Mouse (Mus musculus): Measurements from ENCODE around the gene Hoxc9. TPM values are rescaled to one million over a fixed set of nuclear protein-coding genes. Genes with fewer than 3 reads are reported as not detected.

Gene Hoxc9
- polyA plus RNA-seq, 1 experiment from 2014 or later: not detected

DNA sequence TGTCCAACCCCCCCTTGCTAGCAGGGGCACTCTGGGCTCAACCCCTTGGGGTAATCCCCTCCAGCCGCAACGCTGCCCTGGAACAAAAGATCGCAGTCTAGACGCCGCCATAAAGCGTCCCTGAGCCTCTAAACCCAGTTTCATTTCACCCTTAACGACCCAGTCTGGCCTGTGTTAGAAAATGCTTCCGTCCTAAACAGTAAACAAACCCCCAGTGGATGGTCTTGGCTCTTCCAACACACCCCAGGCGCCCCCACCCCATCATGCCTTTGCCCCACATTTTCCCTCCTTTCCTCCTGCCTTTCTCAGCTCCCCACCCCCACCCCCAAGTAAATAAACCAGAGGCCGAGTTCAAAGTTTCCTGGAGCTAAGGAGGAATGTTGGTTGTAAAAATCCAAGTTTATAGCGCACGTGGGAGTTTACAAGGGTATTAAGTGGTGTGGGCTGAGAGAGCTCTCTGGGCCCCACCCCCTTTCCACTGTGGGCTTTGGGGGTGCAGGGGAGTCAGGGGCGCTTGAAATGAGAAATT, 16.5 kb upstream of the Hoxc9 start:
- Histone ChIP-seq H3K4me1 (replicated peaks) (peaks cover 14% of the 10 kb centered on the region), H3K4me3 (no peak overlapping the region), H3K9me3 (replicated peaks) (no peaks in the 10 kb centered on the region), H3K9ac (no peak overlapping the region), H3K4me2 (no peak overlapping the region), H3K36me3 (no peaks in the 10 kb centered on the region), H3K27ac (ENCODE audit: poor library complexity, severe bottlenecking) (no peak overlapping the region), H3K27me3 (replicated peaks) (peaks cover 95% of the 10 kb centered on the region)
- ATAC-seq (ENCODE audit: insufficient number of reproducible peaks, low FRiP score): no peak
- 1% methylated on average over 13 of the region's 13 CpGs for WGBS

DNA sequence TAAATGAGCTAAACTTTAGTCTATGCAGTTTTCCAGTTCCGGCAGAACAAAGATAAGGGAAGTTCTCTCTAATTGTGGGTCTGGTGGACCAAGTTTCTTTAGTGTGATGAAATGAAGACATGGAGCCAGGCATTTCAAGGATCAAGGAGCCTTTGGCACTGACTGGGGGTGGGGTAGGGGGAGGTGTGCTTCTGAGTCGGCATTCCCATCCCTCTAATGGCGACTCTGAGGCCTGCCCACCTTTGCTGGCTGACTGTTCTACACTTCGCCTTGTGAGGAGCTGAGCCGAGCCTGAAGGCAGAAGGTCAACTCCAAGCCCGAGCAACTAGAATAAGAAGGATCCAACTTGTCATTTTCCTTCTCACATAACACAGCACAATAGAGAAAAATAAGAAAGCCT, 14.5 kb upstream of the Hoxc9 start:
- Histone ChIP-seq H3K27me3 (replicated peaks) (peaks cover 95% of the 10 kb centered on the region), H3K36me3 (no peaks in the 10 kb centered on the region), H3K4me1 (replicated peaks) (peaks cover 8% of the 10 kb centered on the region; the same call in 1 of the 2 replicates), H3K9me3 (replicated peaks) (no peaks in the 10 kb centered on the region), H3K4me2 (no peak overlapping the region), H3K4me3 (no peak overlapping the region), H3K9ac (no peak overlapping the region), H3K27ac (ENCODE audit: poor library complexity, severe bottlenecking) (no peak overlapping the region)
- no peak for ATAC-seq (ENCODE audit: insufficient number of reproducible peaks, low FRiP score)
- WGBS: 2% methylated on average over 6 of the region's 6 CpGs

DNA sequence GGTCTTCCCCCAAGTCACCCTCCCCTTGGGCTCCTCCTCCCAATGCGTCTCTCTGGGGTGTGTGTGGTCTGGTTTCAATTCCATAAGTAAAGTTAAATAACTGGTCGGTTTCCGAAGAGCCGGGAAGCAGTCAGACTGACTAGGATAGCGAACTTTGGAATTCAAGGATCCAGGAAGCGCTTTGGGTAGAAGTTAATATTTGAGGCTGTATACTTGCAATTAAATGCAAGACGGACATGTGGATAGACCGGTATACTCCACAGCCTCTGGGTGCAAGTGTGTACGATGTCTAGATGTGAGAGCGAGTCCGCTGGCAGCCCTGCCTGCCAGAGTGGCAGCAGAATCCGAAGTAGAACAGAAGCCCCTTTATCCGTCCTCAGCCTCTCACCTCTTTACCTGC, 13.7 kb upstream of the Hoxc9 start:
- ATAC-seq (ENCODE audit: insufficient number of reproducible peaks, low FRiP score): no peak
- Histone ChIP-seq H3K9ac (no peak overlapping the region), H3K27ac (ENCODE audit: poor library complexity, severe bottlenecking) (no peak overlapping the region), H3K9me3 (replicated peaks) (no peaks in the 10 kb centered on the region), H3K27me3 (replicated peaks) (peaks cover 95% of the 10 kb centered on the region), H3K36me3 (no peaks in the 10 kb centered on the region), H3K4me2 (no peak overlapping the region), H3K4me1 (replicated peaks) (peaks cover 12% of the 10 kb centered on the region; the same call in 1 of the 2 replicates), H3K4me3 (no peak overlapping the region)
- WGBS: 1% methylated on average over 13 of the region's 13 CpGs

DNA sequence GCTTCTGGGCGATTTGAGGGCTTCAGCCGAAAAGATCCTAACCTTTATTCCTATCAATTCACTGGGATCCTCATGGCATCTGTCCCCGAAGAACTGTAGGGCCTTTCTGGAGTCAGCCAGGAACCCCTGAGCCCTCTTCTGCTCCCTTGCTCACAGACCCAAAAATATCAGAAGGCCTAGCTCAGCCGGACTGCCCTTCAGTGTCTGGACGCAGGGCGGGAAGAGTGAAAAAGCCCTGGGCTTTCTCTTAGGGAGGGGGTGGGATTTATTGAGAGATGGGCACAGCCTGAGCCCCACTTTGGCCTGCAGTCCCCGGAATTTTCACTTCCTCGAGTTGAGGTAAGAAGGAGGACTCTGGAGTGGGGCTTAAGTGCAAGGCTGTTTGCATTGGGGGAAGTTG, 13.0 kb upstream of the Hoxc9 start:
- no peak overlapping the region for H3K4me3 ChIP-seq
- H3K36me3 ChIP-seq: no peaks in the 10 kb centered on the region
- H3K9me3 ChIP-seq (replicated peaks): no peaks in the 10 kb centered on the region
- H3K27me3 ChIP-seq (replicated peaks): peaks cover 93% of the 10 kb centered on the region
- 1% methylated on average over 8 of the region's 8 CpGs for WGBS
- no peak overlapping the region for H3K9ac ChIP-seq
- peaks cover 12% of the 10 kb centered on the region; the same call in 1 of the 2 replicates for H3K4me1 ChIP-seq (replicated peaks)
- no peak overlapping the region for H3K27ac ChIP-seq (ENCODE audit: poor library complexity, severe bottlenecking)
- no peak for ATAC-seq (ENCODE audit: insufficient number of reproducible peaks, low FRiP score)
- no peak overlapping the region for H3K4me2 ChIP-seq

DNA sequence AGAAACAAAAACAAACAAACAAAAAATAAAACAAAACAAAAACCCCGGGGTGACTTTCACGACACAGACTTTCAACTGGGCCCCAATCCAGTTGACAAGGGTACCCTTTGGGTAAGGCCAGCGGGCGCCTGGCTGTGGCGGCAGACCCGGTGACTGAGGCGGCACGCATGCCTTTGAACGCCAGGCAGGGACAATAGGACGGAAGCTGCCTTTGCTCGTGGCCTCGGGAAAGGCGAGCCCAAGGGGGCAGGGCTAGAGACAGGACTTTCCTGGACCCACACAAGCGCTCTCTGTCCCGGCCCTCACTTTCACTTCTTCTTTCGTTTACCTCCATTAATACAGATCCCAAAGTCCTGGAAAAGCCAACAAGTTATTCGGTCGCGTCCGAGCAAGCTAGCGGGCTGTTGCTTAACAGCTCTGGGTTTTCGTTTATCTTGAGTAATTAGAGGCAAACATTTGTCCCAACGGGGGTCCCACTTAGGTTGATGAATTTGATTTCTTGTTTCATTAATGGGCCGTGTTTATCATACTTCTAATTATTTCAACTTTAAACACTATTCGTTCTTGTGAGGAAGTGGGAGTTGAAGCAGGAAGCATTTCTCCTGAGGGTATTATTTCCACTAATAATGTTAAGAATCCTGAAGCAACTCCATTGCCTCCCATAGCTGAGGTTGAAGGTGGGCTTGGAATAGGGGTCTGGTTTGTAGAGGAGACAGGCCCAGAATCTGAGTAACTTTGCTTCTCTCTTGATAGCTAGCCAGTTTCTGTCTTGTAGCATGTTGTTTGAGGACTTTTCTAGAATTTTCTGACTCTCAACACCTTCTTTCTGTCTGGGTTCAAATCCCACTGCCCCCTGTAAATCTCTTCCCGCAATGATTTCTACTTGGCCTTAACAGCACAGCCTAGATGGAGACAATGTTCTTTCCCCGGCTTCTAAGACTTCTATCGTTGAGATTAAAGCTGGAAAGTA, 12.3 kb upstream of the Hoxc9 start:
- Histone ChIP-seq H3K9ac (no peak overlapping the region), H3K4me3 (no peak overlapping the region), H3K27ac (ENCODE audit: poor library complexity, severe bottlenecking) (no peak overlapping the region), H3K36me3 (no peaks in the 10 kb centered on the region), H3K27me3 (replicated peaks) (peaks cover 94% of the 10 kb centered on the region), H3K4me1 (replicated peaks) (peaks cover 12% of the 10 kb centered on the region; the same call in 1 of the 2 replicates), H3K9me3 (replicated peaks) (no peaks in the 10 kb centered on the region), H3K4me2 (no peak overlapping the region)
- ATAC-seq (ENCODE audit: insufficient number of reproducible peaks, low FRiP score): no peak
- WGBS: under 1% methylated on average over 28 of the region's 28 CpGs

GRCm38 (mm10) chr15:102965003-102965891, 11.0 kb upstream of the Hoxc9 start:
- no peak overlapping the region for H3K4me3 ChIP-seq
- no peak overlapping the region for H3K9ac ChIP-seq
- no peaks in the 10 kb centered on the region for H3K9me3 ChIP-seq (replicated peaks)
- no peak overlapping the region for H3K27ac ChIP-seq (ENCODE audit: poor library complexity, severe bottlenecking)
- no peak overlapping the region for H3K4me2 ChIP-seq
- WGBS: 3% methylated on average over 26 of the region's 26 CpGs
- H3K27me3 ChIP-seq (replicated peaks): peaks cover 96% of the 10 kb centered on the region
- ATAC-seq (ENCODE audit: insufficient number of reproducible peaks, low FRiP score): no peak
- H3K36me3 ChIP-seq: no peaks in the 10 kb centered on the region
- H3K4me1 ChIP-seq (replicated peaks): peaks cover 12% of the 10 kb centered on the region; the same call in 1 of the 2 replicates

- Histone ChIP-seq H3K27ac (ENCODE audit: poor library complexity, severe bottlenecking) (no peak overlapping the region), H3K27me3 (replicated peaks) (peaks cover 96% of the 10 kb centered on the region), H3K9me3 (replicated peaks) (no peaks in the 10 kb centered on the region), H3K4me2 (peak overlapping the region; percentile 45), H3K4me3 (peak overlapping the region; percentile 17; the same call in 1 of the 2 replicates), H3K36me3 (no peaks in the 10 kb centered on the region), H3K9ac (no peak overlapping the region), H3K4me1 (replicated peaks) (peaks cover 12% of the 10 kb centered on the region; the same call in 1 of the 2 replicates)
- peak; percentile 42 for ATAC-seq (ENCODE audit: insufficient number of reproducible peaks, low FRiP score)
- WGBS: 4% methylated on average over 29 of the region's 30 CpGs
Measured at GRCm38 (mm10) chr15:102965892-102966775, 10.1 kb upstream of the Hoxc9 start.

- no peak for ATAC-seq (ENCODE audit: insufficient number of reproducible peaks, low FRiP score)
- 2% methylated on average over 27 of the region's 27 CpGs for WGBS
- peaks cover 12% of the 10 kb centered on the region; the same call in 1 of the 2 replicates for H3K4me1 ChIP-seq (replicated peaks)
- no peaks in the 10 kb centered on the region for H3K9me3 ChIP-seq (replicated peaks)
- peak within 1 kb of the TSS; percentile 45 for H3K4me2 ChIP-seq
- peak within 1 kb of the TSS; percentile 17; the same call in 1 of the 2 replicates for H3K4me3 ChIP-seq
- no peak within 1 kb of the TSS for H3K27ac ChIP-seq (ENCODE audit: poor library complexity, severe bottlenecking)
- no peak within 1 kb of the TSS for H3K9ac ChIP-seq
- H3K27me3 ChIP-seq (replicated peaks): peaks cover 95% of the 10 kb centered on the region
- H3K36me3 ChIP-seq: no peaks in the 10 kb centered on the region
Measured at GRCm38 (mm10) chr15:102966776-102967311, 9.4 kb upstream of the Hoxc9 start, which contains the start of gene Hoxc10. Gene Hoxc10, plus strand, starts transcription at chr15:102966796.

GRCm38 (mm10) chr15:102967312-102967510, 9.0 kb upstream of the Hoxc9 start, which contains the start of gene Hoxc5:
Gene Hoxc5, plus strand, starts transcription at chr15:102967443.
- H3K4me2 ChIP-seq: peak within 1 kb of the TSS; percentile 45
- ATAC-seq (ENCODE audit: insufficient number of reproducible peaks, low FRiP score): no peak
- no peaks in the 10 kb centered on the region for H3K36me3 ChIP-seq
- no peak within 1 kb of the TSS for H3K27ac ChIP-seq (ENCODE audit: poor library complexity, severe bottlenecking)
- 2% methylated on average over 12 of the region's 12 CpGs for WGBS
- no peaks in the 10 kb centered on the region for H3K9me3 ChIP-seq (replicated peaks)
- H3K4me1 ChIP-seq (replicated peaks): peaks cover 12% of the 10 kb centered on the region; the same call in 1 of the 2 replicates
- peaks cover 97% of the 10 kb centered on the region for H3K27me3 ChIP-seq (replicated peaks)
- H3K4me3 ChIP-seq: peak within 1 kb of the TSS; percentile 17; the same call in 1 of the 2 replicates
- no peak within 1 kb of the TSS for H3K9ac ChIP-seq
